Mouse (Mus musculus) neural tube, embryonic 10.5 days (tissue): Measurements from ENCODE around the gene Itsn1.

Experiments used
- DNase-seq: peaks from one replicate; pipeline ENCODE4 v3.0.0-alpha.2; 2017; ENCODE audit warnings: low spot score; ENCODE audit errors: extremely low spot score

The Itsn1 gene

DNA sequence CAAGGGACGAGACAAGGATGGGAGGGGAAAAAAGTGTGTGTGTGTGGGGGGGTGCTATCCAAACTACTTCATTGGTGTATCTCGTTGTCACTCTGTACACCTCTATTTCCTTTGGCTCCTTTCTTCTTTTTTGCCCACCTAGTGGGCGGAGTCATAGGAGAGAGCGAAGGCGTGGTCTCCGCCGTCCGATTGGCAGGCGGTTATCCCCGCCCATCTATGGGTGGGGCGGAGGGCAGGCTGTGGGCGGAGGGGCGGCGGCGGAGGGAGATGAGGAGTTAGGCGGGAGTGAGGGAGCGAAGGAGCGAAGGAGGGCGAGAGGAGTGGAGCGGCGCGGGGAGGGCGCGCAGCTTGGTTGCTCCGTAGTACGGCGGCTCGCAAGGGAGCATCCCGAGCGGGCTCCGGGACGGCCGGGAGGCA is at the start of gene Itsn1:
Gene Itsn1 (plus strand): TSS at position 216 of the 417 bp plus-strand sequence.
- peak; percentile 98 for DNase-seq

DNA sequence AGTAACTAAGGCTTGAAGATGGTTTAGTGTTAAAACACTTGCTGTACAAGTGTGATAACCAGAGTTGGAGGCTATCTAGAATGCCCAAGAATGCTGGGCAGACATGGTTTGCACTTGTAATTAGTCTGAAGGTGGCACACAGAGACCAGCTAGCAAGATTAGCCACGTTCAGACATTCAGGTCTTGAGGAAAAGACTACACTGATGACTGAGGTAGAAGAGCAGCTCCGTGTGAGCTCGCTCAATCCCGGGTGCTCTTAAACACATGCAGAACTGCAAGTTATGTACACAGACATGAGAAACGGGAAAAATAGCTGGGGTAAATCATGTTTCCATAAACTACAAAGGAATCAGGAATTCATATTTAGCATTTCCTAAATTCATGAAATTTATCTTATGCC is 48.4 kb upstream of the Itsn1 start:
- no peak for DNase-seq

DNA sequence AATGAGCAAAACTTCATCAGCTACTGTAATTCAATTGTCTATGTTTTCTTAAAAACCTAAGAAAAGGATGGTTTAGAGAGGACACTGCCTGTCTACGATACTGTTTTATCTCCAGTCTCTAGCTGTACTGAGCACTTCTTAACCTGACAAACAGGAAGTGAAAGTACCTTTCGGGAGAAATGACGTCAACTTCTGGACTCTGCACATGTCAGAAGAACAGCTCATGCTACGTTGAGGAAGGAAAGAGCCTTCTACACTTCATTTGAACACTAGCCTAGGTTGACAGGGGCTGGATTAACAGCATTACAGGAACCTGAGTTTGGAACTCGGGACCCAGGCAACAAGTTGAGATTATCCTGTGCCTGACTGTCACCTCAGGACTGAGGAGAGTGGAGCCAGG is 43.6 kb upstream of the Itsn1 start:
- no peak for DNase-seq

DNA sequence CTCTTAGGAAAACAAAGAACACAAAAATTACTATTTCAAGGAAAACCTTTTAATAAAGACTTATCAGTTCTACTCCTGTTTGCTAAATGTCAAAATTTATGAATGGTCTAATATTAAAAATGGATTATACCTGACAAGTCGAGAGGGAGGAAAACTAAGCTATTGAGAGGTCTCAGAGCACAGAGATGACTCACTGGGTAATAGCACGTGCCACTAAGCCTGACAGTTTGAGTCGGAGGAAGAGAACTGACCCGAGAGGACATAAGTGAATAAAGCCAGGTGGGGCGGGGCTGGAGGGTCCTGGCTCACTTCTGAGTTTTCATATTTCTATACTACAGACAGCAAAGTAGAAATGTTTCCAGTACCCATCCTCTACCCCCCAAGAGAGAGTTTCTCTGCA is 42.7 kb upstream of the Itsn1 start:
- no peak for DNase-seq

DNA sequence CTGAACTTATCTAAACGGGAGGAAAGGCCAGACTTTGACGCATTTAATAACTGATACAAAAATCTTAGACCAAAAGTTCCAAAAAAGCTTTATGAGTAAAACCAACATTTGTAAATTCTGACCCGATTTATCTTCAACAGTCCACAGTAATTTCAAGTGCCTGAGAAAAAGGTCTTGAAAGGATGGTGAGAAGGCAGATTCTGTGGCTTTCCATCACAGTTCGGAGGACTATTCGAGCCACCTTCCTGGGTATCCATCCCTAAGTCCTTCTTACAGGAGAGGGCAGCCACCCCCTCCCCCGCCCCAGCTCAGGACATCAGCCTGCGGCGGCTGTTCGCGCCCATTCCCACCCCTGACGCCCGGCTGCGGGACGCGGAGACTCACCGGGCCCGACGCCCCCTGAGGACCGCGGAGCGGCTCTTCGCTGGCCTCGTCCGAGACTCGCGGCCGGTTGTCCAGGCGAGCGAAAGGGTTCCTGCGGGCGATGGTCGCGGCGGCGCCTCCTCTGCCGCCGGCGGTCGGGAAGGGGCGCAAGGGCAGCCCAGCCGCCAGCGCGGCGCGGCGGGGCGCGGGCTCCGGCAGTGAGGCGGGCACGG is 41.0 kb upstream of the Itsn1 start:
- no peak for DNase-seq

DNA sequence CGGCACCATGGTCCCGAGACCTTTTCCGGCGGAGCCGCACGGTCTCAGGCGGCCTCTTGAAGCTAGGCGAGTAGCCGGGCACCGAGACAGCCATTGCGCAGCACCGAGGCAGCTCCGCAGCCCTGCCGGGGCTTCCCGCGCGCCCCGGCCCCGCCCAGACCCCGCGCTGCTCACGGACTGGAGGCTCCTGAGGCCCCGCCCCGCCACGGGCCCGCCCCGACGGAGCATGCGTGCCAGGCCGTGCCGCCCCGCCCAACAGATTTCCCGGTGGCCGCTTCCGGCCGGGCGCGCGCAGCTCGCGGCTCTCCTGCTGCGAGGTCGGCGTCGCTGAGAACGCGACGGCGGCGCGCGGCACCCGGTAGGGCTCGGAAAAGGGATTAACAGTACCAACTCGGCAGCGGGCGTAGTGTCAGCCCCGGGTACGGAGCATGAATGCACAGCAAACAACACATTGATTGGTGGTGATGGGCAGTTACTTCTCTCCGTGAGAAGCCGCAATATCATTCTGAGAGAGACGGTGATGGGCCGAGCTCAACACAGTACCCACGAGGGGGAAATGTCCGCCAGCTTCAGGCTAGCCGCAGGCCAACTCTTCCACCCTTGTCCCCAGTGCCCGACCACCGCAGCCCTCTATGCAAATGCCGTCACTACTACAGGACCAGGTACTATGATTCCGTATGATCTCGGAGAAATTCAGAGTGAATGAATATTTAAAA is 40.3 kb upstream of the Itsn1 start, which contains the start of gene Donson:
Gene Donson (minus strand): TSS at position 152 of the 716 bp plus-strand sequence.
- peak; percentile 92 for DNase-seq

DNA sequence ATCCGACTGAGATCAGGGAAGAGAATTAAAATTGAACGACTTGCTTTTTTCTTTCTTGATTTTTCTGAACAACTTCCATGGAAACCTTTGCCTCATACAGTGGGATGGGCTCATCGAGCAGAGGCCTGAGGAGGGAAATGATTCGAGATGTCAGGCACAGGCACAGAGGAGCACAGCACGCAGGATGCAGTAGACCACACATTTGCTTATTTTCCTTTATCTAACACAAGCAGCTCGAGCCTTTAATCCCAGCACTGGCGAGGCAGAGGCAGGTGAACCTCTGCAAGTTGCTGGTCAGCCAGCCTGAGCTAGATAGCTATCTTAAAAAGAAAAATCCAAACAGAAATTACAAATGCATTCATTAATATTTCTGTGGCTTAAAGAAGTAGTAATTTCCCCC is 39.3 kb upstream of the Itsn1 start:
- DNase-seq = no peak

DNA sequence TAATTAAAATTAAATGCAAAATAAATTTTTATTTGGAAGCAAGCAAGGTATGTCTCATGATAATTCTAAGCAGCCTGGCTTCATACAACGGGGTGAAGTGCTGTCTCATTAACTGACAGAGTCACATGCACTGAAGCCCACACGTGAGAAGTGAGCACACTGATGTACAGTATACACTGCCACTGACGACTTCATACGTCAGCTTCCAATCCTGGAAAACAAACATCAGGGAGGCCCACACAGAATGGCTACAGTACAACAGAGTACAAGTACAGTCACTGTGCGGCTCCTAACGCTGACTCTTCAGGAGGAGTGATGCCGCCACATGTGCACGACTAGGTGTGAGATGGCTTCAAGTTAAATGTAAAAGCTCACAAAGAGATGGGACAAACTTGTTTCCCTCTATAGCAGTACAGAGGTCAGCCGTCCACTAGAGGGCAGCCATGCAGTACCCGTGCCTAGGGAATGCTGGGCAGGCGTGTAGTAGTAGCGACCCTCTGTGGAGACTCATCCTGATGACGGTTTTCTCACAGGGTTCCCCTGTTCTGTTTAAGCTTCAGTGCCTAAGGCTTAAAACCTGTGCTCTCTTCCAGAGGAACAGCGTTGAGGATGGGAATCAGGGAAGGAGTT is 34.5 kb upstream of the Itsn1 start:
- peak; percentile 78 for DNase-seq

DNA sequence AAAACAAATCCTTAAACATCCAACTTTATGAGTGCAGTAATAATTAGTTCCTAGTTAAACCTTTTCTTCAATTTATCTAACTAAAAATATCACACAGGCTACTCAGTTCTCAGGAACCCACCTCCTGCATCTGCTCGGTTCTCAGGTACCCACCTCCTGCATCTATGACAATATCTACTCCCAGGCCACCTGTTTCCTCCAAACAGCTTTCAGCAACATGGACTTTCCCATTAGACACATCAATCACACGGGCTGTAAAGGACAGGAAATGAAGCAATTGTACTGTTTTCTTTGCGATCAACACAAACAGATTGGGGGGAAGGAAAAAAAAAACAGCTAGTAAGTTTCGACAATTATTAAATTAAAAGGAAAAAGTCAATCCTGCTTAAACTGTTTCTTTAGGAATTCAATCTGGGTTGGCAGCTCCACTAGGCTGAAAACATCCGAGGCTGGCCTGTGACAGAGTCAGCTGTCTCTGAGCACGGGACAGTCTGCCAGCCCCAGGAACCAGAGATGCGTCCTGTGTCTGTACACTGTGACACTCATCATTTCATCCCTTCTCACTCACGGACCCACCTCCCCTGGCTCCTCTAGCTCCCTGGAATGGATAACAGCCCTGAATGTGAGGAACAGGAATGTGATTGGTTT is 33.8 kb upstream of the Itsn1 start:
- DNase-seq = no peak

DNA sequence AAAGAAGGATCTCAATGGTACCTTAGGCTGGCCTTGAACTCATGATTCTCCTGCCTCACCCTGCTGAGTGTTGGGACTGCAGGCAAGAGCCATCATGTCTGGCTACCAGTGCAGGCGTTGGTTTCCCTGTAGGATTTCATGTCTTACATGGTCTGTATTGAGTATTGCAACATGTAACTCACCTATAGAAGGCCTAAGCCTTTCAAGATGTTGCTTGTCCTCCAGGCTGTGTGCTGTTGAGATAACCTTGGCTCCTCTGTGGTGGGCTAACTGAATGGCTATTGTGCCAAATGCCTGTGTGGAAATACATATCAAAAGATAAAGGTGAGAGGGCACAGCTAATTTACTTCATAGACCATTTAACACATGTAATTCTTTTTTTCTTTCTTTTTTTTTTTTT is 30.1 kb upstream of the Itsn1 start:
- no peak for DNase-seq

DNA sequence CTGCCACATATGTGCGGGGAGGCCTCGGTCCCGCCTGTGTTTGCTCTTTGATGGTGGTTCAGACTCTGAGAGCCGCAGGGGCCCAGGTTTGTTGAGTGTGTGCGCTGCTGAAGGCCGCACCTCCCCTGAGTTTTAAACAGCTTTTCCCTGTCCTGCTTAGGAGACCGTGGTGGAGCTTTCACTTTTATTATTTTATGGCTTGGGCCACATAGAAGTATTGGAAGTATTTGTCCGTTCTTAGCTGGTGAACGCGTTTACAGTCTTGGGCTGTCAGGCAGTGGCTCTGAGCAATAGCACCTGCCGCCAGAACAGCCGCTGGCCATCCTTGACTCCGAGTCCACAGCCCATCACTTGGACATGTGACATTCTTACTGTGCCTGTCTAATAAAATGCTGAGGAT is 27.2 kb upstream of the Itsn1 start:
- DNase-seq = no peak

DNA sequence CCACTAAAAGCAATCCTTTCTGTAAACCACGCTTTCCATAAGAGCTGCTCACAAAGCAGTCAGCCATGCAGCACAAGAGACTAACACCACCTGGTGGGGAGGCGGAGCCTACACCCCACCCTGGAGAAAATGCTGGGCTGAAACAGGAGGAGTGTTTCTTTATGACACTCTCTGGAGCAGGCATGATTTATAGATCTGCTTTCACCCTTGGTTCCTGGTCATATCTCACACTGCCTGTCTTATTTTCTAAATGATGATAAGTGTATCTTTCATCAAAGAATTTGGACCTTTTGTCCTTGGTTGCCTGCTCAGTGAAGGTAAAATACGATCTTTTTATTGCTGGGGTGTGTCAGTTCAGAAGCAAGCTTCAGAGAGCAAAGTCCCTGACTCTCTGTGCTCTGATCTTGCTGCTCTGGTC is 26.3 kb upstream of the Itsn1 start:
- DNase-seq = no peak

DNA sequence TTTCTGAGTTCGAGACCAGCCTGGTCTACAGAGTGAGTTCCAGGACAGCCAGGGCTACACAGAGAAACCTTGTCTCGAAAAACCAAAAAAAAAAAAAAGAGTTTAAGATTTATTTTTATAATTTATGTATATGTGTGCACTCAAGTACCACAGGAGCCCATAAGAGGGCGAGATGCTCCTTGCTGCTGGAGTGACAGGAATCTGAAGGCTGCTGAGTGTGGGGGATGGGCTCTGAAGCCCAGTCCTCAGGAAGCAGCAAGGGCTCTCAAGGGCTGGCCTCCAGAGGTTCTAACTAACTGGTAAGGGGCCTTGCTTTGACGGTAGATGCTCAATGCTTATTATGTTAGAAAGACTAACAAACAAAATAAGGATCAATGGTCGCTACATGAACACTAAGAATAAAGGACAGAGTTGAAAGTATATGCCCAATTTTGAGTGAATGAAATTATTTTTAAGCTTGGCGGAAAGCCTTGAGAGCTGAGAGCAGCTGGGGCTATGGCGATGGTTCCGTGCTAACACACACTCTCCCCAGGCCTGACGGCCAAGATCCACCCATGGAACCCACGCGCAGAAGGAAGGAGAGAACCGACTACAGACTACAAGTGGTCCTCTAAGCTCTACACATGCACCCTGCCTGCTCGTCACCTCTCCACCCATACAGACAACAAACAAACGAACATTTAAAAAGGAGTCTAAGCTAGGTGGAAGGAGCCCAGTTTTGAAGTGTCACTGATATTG is 24.3 kb upstream of the Itsn1 start:
- no peak for DNase-seq

DNA sequence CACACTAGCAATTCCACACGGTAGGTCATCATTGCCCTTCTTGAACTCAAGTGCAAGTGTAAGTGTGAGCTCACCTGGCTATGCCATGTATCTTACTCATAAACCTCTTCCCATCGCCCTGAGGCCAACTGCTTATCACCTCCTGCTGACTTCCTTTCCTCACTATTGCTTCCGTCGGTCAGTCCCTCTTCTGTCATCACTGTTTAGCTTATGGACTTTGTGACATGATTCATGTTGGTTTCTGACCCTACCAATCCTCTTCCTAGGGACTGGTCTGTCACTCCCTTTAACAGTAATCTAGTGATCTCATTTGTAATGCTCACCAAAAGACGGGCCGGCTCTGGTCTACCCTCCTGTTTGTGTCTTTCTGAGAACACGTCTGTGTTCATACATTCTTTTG is 18.8 kb upstream of the Itsn1 start:
- DNase-seq = no peak

DNA sequence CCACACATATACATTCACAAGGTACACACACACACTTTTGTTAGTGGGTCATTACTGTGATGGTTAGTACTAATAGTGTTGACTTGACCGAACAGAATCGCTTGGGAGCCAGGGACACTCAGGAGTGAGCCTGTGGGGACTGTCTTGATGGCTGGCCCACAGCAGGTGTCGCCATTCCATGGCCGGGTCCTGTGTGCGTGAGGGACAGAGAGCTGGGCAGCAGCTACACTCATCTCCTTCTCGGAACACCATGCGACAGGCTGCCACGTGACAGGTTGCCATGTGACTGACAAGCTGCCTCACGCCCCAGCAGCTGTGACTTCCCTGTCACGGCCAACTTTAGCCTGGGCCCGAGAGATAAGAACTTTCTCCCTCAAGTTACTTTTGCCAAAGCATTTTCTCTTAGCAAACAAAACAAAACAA is 12.1 kb upstream of the Itsn1 start:
- no peak for DNase-seq

DNA sequence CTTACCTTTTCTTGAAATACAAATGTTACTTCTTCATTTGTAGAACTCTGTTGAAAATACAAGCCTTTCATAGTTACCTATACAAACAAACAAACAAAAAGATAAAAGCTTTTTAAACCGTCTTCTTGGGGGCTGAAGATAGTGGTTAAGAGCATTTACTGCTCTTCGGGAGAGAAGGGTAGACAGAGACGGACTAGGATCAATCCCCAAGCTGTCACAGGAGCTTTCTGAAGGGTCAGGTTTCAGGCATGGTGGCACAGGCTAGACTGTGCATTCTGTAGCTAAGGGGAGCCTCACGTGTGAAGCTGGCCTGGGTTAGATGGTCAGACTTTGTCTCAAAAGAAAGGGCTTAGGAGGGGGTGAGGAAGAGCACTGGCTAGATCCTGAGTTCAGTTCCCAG is 11.7 kb upstream of the Itsn1 start:
- DNase-seq = no peak

DNA sequence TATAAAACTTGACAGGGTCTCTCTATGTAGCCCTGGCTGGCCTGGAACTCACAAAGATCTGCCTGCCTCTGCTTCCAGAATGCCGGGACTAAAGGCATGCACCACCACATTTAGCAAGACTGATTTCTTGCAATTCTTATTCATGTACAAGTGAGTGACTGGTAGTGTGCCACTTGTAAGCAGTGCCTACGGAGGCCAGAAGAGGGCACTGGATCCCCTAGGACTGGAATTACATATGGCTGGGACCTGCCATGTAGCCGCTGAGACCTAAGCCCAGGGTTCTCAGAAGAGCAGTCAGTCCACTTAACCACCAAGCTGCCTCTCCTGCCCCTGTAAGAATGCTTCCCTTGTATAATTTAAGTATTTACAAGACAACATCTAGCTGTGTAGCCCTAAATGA is 4.8 kb upstream of the Itsn1 start:
- peak; percentile 51 for DNase-seq

DNA sequence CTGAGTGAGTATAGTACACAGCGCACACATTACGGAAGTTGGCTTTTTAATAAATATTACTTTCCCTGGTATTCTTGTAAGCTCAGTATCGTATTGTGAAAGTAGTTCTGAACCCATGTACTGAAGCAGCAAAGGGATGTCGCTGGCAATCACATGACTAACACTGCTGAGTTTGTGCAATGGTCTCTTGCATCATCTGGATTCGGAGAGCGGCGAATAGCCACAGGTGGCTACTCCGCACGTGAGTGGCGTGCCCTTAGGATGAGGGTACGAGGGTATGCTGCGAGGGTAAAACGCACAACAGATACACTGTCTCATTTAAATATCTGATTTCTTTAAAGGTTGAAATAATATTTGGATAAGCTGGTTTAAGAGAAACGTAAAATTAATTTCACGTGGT is 1.6 kb upstream of the Itsn1 start:
- DNase-seq = no peak

DNA sequence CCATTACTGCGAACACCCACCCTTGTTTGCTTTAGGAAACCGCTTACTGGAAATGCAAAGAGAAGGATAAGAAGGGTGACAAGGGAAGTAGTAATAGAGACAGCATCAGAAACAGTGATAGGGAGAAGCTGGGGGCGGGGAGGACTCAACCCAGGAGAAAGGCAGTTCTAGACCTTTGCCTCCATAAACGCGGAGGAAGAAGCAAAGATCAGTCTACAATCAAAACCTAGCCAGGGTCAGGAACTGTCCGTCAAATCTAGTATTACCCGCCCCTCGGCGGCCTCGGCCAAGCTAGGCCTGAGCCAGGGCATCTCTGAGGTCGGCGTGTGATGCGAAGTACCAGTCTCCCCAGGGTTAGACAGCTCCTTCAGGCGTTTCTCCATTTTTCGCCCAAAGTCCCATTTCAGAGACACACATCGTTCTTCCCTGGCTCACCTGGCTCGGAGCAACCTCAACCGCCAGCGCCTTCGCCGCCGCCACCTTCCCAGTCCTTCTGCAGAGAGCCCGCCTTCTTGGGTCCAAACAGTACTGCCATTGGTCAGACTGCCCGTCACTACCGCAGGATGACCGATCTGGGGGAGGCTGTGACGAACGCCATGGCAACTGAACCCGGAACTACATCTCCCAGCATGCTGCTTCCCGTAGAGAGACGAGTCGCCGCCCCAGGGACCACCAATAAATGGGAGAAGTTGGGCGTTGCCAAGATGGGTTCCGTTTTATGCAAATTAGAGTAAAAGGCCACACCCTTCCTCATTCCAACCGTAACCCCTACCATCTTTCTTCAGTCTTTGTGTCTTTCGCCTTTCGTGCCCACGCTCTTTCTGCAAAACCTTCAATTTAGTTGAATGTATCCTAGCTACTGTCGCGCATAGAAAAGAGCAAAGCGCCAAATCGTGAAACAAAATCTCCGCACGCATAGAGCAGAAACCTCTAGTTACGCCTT is 687 bp upstream of the Itsn1 start, which contains the start of gene Cryzl1:
Gene Cryzl1 (minus strand): TSS at position 853 of the 943 bp plus-strand sequence.
- peak; percentile 92 for DNase-seq

DNA sequence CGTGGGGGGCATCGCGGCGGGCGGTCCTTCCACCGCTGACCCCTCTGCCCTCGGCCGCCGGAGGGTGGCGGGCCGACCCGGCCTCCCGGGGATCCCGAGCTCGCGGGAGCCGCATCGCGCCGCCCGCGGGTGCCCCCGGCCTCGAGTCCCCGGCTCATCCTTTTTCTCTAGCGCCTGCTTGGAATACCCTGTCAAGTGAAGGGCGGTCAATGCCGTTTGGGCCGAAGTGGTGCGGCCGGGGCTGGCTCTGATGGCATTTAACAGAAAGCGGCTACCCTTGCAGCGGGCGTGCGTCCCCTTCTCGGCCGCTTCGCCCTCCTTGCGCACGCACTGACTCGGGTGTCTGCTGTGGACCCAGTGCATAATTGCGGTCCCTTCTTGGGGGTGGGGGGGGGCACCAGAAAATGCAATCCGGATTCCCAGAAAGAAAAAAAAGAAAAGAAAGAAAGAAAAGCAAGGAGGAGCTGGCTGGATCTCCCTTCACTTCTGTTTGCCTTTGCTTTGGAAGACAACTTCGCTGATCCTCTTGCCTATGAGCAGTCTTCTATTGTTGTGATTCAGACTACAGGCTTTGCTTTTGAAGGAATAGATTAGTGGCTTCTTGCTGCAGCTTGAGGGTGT is 850 bp downstream of the Itsn1 start:
- DNase-seq = peak; percentile 79
